Mouse (Mus musculus): ENCODE measurements around the gene Polr3a. TPM values are rescaled to one million over a fixed set of nuclear protein-coding genes. Genes with fewer than 3 reads are reported as not detected.
"Not testable (repeated sequence)": the region's sequence is repeated elsewhere in the genome, so short reads cannot be mapped to it uniquely, and the experiment has no call there.

Polr3a gene
- total and polyA plus RNA-seq, 2 experiments from 2014 or later, result 14.0 to 22.4 TPM

DNA sequence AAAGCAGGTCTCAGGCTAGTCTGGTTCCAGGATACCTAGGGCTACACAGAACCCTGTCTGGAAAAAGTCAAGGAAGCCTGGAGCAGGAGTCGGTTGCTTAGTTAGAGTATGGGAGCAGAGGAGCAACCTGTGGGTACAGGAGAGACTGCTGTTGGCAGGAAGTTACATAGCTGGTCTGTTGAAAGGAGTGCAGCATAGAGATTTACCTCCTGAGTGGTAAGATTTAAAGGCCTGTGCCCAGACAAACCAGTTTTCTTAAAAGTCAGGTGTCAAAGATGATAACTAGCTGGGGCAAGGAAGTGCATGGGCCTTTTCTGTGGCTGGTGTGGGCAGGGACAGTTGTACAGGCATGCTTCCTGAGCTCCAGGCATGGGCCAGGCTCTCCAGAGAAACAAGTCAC, 10.6 kb upstream of the Polr3a start:
- TF ChIP-seq CTCF (IDR thresholded peaks at IDR 0.05; ENCODE audit: low read depth), result no peak
- 74% methylated on average over 1 of the region's 1 CpGs for WGBS
- H3K27me3 ChIP-seq (ENCODE audit: insufficient read depth, low read length), result no peaks in the 10 kb centered on the region
- H3K9ac ChIP-seq (replicated peaks; ENCODE audit: low read length), result no peak overlapping the region
- H3K4me2 ChIP-seq (ENCODE audit: low read depth, low read length), result no peak overlapping the region
- H3K36me3 ChIP-seq (ENCODE audit: insufficient read depth, low read length), result peaks cover 53% of the 10 kb centered on the region
- no peak overlapping the region for H3K4me3 ChIP-seq (ENCODE audit: low read length)
- H3K4me1 ChIP-seq (ENCODE audit: insufficient read depth, low read length), result peaks cover 4% of the 10 kb centered on the region; the same call in 1 of the 2 replicates
- H3K9me3 ChIP-seq (ENCODE audit: low read length), result no peaks in the 10 kb centered on the region
- no peak for ATAC-seq
- H3K27ac ChIP-seq, result no peak overlapping the region
- no peak for DNase-seq (ENCODE audit: low spot score)

DNA sequence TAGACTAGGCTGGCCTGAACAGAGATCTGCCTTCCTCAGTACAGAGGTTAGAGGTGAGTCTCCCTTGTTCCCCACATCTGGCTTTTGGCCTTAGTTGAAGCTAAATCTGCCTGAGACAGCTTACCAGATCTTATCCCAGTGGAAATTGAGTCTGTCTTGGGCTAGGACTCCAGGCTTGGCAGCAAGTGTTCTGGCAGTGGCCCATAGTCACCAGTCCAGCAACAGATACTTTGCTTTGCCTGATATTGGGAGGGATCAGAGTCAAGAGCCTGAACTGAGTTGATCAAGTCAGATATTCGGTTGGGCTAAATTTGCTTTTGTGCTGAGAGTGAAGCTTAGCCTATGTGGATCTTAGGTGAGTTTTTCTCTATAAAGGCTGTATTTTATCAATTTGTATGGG, 9.6 kb upstream of the Polr3a start:
- Histone ChIP-seq H3K4me2 (ENCODE audit: low read depth, low read length) (no peak overlapping the region), H3K4me3 (ENCODE audit: low read length) (no peak overlapping the region), H3K9ac (replicated peaks; ENCODE audit: low read length) (no peak overlapping the region), H3K27ac (no peak overlapping the region), H3K9me3 (ENCODE audit: low read length) (no peaks in the 10 kb centered on the region), H3K4me1 (ENCODE audit: insufficient read depth, low read length) (peaks cover 4% of the 10 kb centered on the region; the same call in 1 of the 2 replicates), H3K27me3 (ENCODE audit: insufficient read depth, low read length) (no peaks in the 10 kb centered on the region), H3K36me3 (ENCODE audit: insufficient read depth, low read length) (peaks cover 55% of the 10 kb centered on the region)
- ATAC-seq (no peak), DNase-seq (ENCODE audit: low spot score) (no peak)
- 90% methylated on average over 1 of the region's 1 CpGs for WGBS
- no peak for TF ChIP-seq CTCF (IDR thresholded peaks at IDR 0.05; ENCODE audit: low read depth)

DNA sequence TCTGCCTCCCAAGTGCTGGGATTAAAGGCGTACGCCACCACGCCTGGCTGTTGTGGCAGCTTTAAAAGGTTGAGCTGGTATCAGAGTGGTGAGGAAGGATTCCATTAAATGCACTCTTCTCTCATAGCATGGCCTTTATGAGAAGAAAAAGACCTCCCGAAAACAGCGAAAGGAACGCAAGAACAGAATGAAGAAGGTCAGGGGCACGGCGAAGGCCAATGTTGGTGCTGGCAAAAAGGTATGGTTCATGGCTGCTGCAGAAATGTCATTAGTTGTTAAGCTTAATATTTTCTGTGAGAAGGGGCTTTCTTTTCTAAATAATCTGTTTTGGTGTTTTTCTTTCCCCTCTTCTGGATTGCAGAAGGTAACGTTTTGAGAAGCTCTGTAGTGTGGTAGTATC, 6.4 kb upstream of the Polr3a start:
- Histone ChIP-seq H3K9me3 (ENCODE audit: low read length) (no peaks in the 10 kb centered on the region), H3K9ac (replicated peaks; ENCODE audit: low read length) (no peak overlapping the region), H3K4me2 (ENCODE audit: low read depth, low read length) (no peak overlapping the region), H3K27ac (no peak overlapping the region), H3K4me1 (ENCODE audit: insufficient read depth, low read length) (no peaks in the 10 kb centered on the region), H3K36me3 (ENCODE audit: insufficient read depth, low read length) (peaks cover 49% of the 10 kb centered on the region), H3K27me3 (ENCODE audit: insufficient read depth, low read length) (no peaks in the 10 kb centered on the region), H3K4me3 (ENCODE audit: low read length) (no peak overlapping the region)
- no peak for TF ChIP-seq CTCF (IDR thresholded peaks at IDR 0.05; ENCODE audit: low read depth)
- DNase-seq (ENCODE audit: low spot score) (no peak), ATAC-seq (no peak)
- 86% methylated on average over 9 of the region's 9 CpGs for WGBS

DNA sequence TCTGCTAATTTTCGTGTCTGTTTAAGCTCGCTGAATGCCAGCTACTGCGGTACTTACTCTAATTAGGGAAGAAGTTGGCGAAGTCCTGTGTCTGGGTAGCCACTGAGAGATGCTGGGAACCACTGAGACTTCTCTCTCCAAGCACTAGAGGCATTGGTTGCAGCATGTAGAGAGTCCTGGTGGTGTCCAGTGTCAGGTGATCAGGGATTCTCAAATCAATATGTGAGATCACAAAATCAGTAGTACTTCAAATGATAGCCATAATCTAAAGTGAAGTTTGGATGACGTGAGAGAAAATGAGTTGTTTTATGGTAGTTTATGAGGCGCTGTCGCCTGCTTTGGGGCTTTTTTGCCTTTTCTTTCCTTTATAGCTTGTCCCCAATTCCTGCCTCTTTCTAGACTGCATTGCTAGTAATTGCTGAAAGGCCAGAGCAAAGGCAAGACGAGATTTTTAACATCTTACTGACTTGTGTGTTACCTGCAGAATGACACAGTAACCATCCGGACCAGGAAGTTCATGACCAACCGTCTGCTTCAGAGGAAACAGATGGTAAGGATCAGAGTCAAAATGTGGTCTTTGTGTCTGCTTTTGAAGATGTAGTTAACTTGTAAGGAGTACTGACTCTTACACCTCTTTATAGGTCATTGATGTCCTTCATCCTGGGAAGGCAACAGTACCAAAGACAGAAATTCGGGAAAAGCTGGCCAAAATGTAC, 4.6 kb upstream of the Polr3a start:
- ATAC-seq (peak; percentile 34; the same call in 1 of the 2 replicates), DNase-seq (ENCODE audit: low spot score) (no peak)
- peak overlapping the region; percentile 87 for H3K27ac ChIP-seq
- H3K36me3 ChIP-seq (ENCODE audit: insufficient read depth, low read length), result peaks cover 34% of the 10 kb centered on the region
- H3K27me3 ChIP-seq (ENCODE audit: insufficient read depth, low read length), result no peaks in the 10 kb centered on the region
- peak overlapping the region; percentile 71 for H3K4me3 ChIP-seq (ENCODE audit: low read length)
- peak overlapping the region; percentile 69 for H3K4me2 ChIP-seq (ENCODE audit: low read depth, low read length)
- no peaks in the 10 kb centered on the region for H3K4me1 ChIP-seq (ENCODE audit: insufficient read depth, low read length)
- H3K9ac ChIP-seq (replicated peaks; ENCODE audit: low read length), result peak overlapping the region; percentile 79
- H3K9me3 ChIP-seq (ENCODE audit: low read length), result no peaks in the 10 kb centered on the region
- 5% methylated on average over 11 of the region's 11 CpGs for WGBS
- 0 out of 2 replicates have a peak, but pooled peaks have one; percentile 4 for TF ChIP-seq CTCF (IDR thresholded peaks at IDR 0.05; ENCODE audit: low read depth)

DNA sequence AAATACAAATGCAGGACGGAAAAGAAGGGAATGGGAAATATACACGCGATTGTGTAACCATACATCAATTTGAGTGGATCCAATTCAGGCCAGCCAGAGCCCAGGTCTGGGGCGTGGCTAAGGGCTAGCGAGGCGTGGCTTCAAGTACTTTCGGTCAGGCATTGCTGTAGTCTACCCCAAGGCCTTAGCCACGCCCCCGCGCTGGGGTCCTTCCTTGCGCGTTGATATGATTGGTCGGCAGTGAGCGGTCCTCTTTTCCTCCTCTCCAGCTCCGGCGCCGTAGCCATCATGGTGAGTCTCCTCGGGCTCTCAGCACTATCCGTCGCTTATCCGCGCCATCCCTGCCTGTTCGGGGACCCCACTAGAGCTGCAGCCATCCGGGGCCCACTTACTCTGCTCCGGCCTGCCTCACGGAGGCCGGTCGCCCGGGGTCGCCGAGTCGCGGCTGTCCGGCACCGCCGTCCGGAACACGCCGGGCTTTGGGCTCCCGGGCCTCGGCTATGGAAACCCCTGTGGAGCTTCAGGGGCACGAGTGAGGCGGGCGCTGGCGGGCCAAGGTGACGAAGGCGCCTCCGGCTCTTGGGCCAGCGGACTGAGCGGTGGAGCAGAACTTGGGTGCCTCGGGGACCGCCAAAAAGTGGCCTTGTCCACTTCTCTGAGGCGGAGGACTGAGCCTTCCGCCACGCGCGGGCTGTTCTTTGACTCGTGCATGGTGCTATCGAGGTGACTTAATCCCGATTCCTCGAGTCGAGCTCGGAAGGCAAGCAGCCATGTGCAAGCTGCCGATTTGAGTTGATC, 3.8 kb upstream of the Polr3a start:
- ATAC-seq (peak; percentile 93), DNase-seq (ENCODE audit: low spot score) (peak; percentile 98)
- no peaks in the 10 kb centered on the region for H3K9me3 ChIP-seq (ENCODE audit: low read length)
- peak overlapping the region; percentile 69 for H3K4me2 ChIP-seq (ENCODE audit: low read depth, low read length)
- peak overlapping the region; percentile 87 for H3K27ac ChIP-seq
- TF ChIP-seq CTCF (IDR thresholded peaks at IDR 0.05; ENCODE audit: low read depth), result no peak
- H3K9ac ChIP-seq (replicated peaks; ENCODE audit: low read length), result peak overlapping the region; percentile 79
- H3K36me3 ChIP-seq (ENCODE audit: insufficient read depth, low read length), result peaks cover 26% of the 10 kb centered on the region
- peaks cover 6% of the 10 kb centered on the region for H3K4me1 ChIP-seq (ENCODE audit: insufficient read depth, low read length)
- under 1% methylated on average over 64 of the region's 64 CpGs for WGBS
- H3K27me3 ChIP-seq (ENCODE audit: insufficient read depth, low read length), result no peaks in the 10 kb centered on the region
- peak overlapping the region; percentile 71 for H3K4me3 ChIP-seq (ENCODE audit: low read length)

DNA sequence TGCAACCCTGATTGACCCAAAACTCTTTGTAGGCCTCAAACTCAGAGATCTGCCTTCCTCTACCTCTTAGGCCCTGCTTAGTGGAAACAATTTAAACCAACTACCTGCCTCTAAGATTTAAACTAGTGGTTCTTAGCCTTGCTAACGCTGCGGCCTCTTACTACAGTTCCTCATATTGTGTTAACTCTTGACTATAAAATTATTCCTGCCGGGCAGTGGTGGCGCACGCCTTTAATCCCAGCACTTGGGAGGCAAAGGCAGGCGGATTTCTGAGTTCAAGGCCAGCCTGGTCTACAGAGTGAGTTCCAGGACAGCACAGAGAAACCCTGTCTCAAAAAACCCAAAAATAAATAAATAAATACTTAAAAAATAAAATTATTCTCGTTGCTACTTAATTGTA, 2.9 kb upstream of the Polr3a start:
- not testable (repeated sequence) for H3K9me3 ChIP-seq (ENCODE audit: low read length); H3K4me3 ChIP-seq (ENCODE audit: low read length); H3K27me3 ChIP-seq (ENCODE audit: insufficient read depth, low read length); DNase-seq (ENCODE audit: low spot score); H3K4me1 ChIP-seq (ENCODE audit: insufficient read depth, low read length); H3K4me2 ChIP-seq (ENCODE audit: low read depth, low read length); H3K9ac ChIP-seq (replicated peaks; ENCODE audit: low read length); ATAC-seq; H3K27ac ChIP-seq
- H3K36me3 ChIP-seq (ENCODE audit: insufficient read depth, low read length), result peaks cover 18% of the 10 kb centered on the region; the same call in 1 of the 2 replicates
- 84% methylated on average over 7 of the region's 7 CpGs for WGBS
